Mouse (Mus musculus): ENCODE results near the gene Vmn1r89. TPM values are rescaled to one million over a fixed set of nuclear protein-coding genes. Genes with fewer than 3 reads are reported as not detected.

The Vmn1r89 gene
- total and polyA plus RNA-seq, 2 experiments from 2014 or later, result not detected

- no peak for DNase-seq (ENCODE audit: low spot score)
- Histone ChIP-seq H3K9me3 (replicated peaks; ENCODE audit: control insufficient read depth, low read length) (no peaks in the 10 kb centered on the region), H3K27me3 (ENCODE audit: control insufficient read depth, insufficient read depth, low read length) (no peaks in the 10 kb centered on the region), H3K36me3 (replicated peaks; ENCODE audit: control insufficient read depth, insufficient read depth, low read length) (peaks cover 7% of the 10 kb centered on the region; the same call in 1 of the 2 replicates), H3K4me1 (ENCODE audit: control insufficient read depth, insufficient read depth) (no peaks in the 10 kb centered on the region), H3K9ac (replicated peaks; ENCODE audit: low read depth, low read length) (no peak overlapping the region), H3K27ac (ENCODE audit: low read depth) (no peak overlapping the region), H3K4me3 (ENCODE audit: low read depth, low read length) (no peak overlapping the region), H3K4me2 (ENCODE audit: low read depth, low read length) (no peak overlapping the region)
- TF ChIP-seq CTCF (IDR thresholded peaks at IDR 0.05; ENCODE audit: low read depth) (no peak), EP300 (IDR thresholded peaks at IDR 0.05; ENCODE audit: low read depth) (no peak)
- ATAC-seq (ENCODE audit: insufficient read depth, low read depth), result no peak
- 68% methylated on average over 11 of the region's 11 CpGs for WGBS
Observed at GRCm38 (mm10) chr7:13269394-13269793, 56.6 kb downstream of the Vmn1r89 start.

Other genes with a start within 250 kb of the Vmn1r89 start
- 2.9 and 10.9 TPM in 2 replicates for gene Zfp324, start 247.2 kb upstream of the Vmn1r89 start, total RNA-seq (2014; rRNA removed; ENCODE audit: low replicate concordance)
- 3.7 and 4.2 TPM in 2 replicates for gene Zfp324, start 247.2 kb upstream of the Vmn1r89 start, polyA plus RNA-seq (2015; fragmentation: Nextera tagmentation; extraction: Ambion mirVana)
- gene Zfp446, start 235.2 kb upstream of the Vmn1r89 start, total RNA-seq (2014; rRNA removed; ENCODE audit: low replicate concordance), result 2.5 and 6.2 TPM in 2 replicates
- gene Zfp446, start 235.2 kb upstream of the Vmn1r89 start, polyA plus RNA-seq (2015; fragmentation: Nextera tagmentation; extraction: Ambion mirVana), result 3.1 and 3.3 TPM in 2 replicates
- not detected in 2 replicates for gene Slc27a5, start 214.8 kb upstream of the Vmn1r89 start, total RNA-seq (2014; rRNA removed; ENCODE audit: low replicate concordance)
- not detected in 2 replicates for gene Slc27a5, start 214.8 kb upstream of the Vmn1r89 start, polyA plus RNA-seq (2015; fragmentation: Nextera tagmentation; extraction: Ambion mirVana)
- gene Trim28, start 213.9 kb upstream of the Vmn1r89 start, total RNA-seq (2014; rRNA removed; ENCODE audit: low replicate concordance), result 279 and 309 TPM in 2 replicates
- gene Trim28, start 213.9 kb upstream of the Vmn1r89 start, polyA plus RNA-seq (2015; fragmentation: Nextera tagmentation; extraction: Ambion mirVana), result 67.8 and 69.9 TPM in 2 replicates
- gene Zbtb45, start 203.0 kb upstream of the Vmn1r89 start, total RNA-seq (2014; rRNA removed; ENCODE audit: low replicate concordance), result 16.9 and 29.2 TPM in 2 replicates
- gene Zbtb45, start 203.0 kb upstream of the Vmn1r89 start, polyA plus RNA-seq (2015; fragmentation: Nextera tagmentation; extraction: Ambion mirVana), result 9.5 and 10.5 TPM in 2 replicates
- gene Chmp2a, start 178.2 kb upstream of the Vmn1r89 start, total RNA-seq (2014; rRNA removed; ENCODE audit: low replicate concordance), result 48.2 and 72.1 TPM in 2 replicates
- 181 and 183 TPM in 2 replicates for gene Chmp2a, start 178.2 kb upstream of the Vmn1r89 start, polyA plus RNA-seq (2015; fragmentation: Nextera tagmentation; extraction: Ambion mirVana)
- 290 and 312 TPM in 2 replicates for gene Ube2m, start 174.7 kb upstream of the Vmn1r89 start, total RNA-seq (2014; rRNA removed; ENCODE audit: low replicate concordance)
- 116 and 127 TPM in 2 replicates for gene Ube2m, start 174.7 kb upstream of the Vmn1r89 start, polyA plus RNA-seq (2015; fragmentation: Nextera tagmentation; extraction: Ambion mirVana)
- 2.7 and 8.4 TPM in 2 replicates for gene Mzf1, start 158.3 kb upstream of the Vmn1r89 start, total RNA-seq (2014; rRNA removed; ENCODE audit: low replicate concordance)
- 0.70 and 0.83 TPM in 2 replicates for gene Mzf1, start 158.3 kb upstream of the Vmn1r89 start, polyA plus RNA-seq (2015; fragmentation: Nextera tagmentation; extraction: Ambion mirVana)
- not detected in 2 replicates for gene Vmn1r85, start 117.8 kb upstream of the Vmn1r89 start, total RNA-seq (2014; rRNA removed; ENCODE audit: low replicate concordance)
- gene Vmn1r85, start 117.8 kb upstream of the Vmn1r89 start, polyA plus RNA-seq (2015; fragmentation: Nextera tagmentation; extraction: Ambion mirVana), result not detected in 2 replicates
- not detected in 2 replicates for gene Vmn1r86, start 93.1 kb upstream of the Vmn1r89 start, total RNA-seq (2014; rRNA removed; ENCODE audit: low replicate concordance)
- not detected in 2 replicates for gene Vmn1r86, start 93.1 kb upstream of the Vmn1r89 start, polyA plus RNA-seq (2015; fragmentation: Nextera tagmentation; extraction: Ambion mirVana)
- gene Vmn1r87, start 72.9 kb upstream of the Vmn1r89 start, total RNA-seq (2014; rRNA removed; ENCODE audit: low replicate concordance), result not detected in 2 replicates
- gene Vmn1r87, start 72.9 kb upstream of the Vmn1r89 start, polyA plus RNA-seq (2015; fragmentation: Nextera tagmentation; extraction: Ambion mirVana), result not detected in 2 replicates
- not detected in 2 replicates for gene Vmn1r88, start 53.5 kb upstream of the Vmn1r89 start, total RNA-seq (2014; rRNA removed; ENCODE audit: low replicate concordance)
- gene Vmn1r88, start 53.5 kb upstream of the Vmn1r89 start, polyA plus RNA-seq (2015; fragmentation: Nextera tagmentation; extraction: Ambion mirVana), result not detected in 2 replicates
- 2.9 and 12.9 TPM in 2 replicates for gene Lig1, start 64.3 kb downstream of the Vmn1r89 start, total RNA-seq (2014; rRNA removed; ENCODE audit: low replicate concordance)
- 20.1 TPM in 2 replicates for gene Lig1, start 64.3 kb downstream of the Vmn1r89 start, polyA plus RNA-seq (2015; fragmentation: Nextera tagmentation; extraction: Ambion mirVana)
- 0.99 and 1.6 TPM in 2 replicates for gene Zswim9, start 65.7 kb downstream of the Vmn1r89 start, total RNA-seq (2014; rRNA removed; ENCODE audit: low replicate concordance)
- 3.6 and 5.7 TPM in 2 replicates for gene Zswim9, start 65.7 kb downstream of the Vmn1r89 start, polyA plus RNA-seq (2015; fragmentation: Nextera tagmentation; extraction: Ambion mirVana)
- 0.15 and 0.27 TPM in 2 replicates for gene Pla2g4c, start 111.6 kb downstream of the Vmn1r89 start, total RNA-seq (2014; rRNA removed; ENCODE audit: low replicate concordance)
- gene Pla2g4c, start 111.6 kb downstream of the Vmn1r89 start, polyA plus RNA-seq (2015; fragmentation: Nextera tagmentation; extraction: Ambion mirVana), result 0.07 and 0.12 TPM in 2 replicates
- not detected in 2 replicates for gene Cabp5, start 185.1 kb downstream of the Vmn1r89 start, total RNA-seq (2014; rRNA removed; ENCODE audit: low replicate concordance)
- gene Cabp5, start 185.1 kb downstream of the Vmn1r89 start, polyA plus RNA-seq (2015; fragmentation: Nextera tagmentation; extraction: Ambion mirVana), result not detected in 2 replicates
- gene Bsph1, start 237.8 kb downstream of the Vmn1r89 start, total RNA-seq (2014; rRNA removed; ENCODE audit: low replicate concordance), result not detected in 2 replicates
- gene Bsph1, start 237.8 kb downstream of the Vmn1r89 start, polyA plus RNA-seq (2015; fragmentation: Nextera tagmentation; extraction: Ambion mirVana), result not detected in 2 replicates

Measured in heart, postnatal 0 days (tissue).